Mouse (Mus musculus): ENCODE data around the gene Marveld1.

Marveld1 gene

DNA sequence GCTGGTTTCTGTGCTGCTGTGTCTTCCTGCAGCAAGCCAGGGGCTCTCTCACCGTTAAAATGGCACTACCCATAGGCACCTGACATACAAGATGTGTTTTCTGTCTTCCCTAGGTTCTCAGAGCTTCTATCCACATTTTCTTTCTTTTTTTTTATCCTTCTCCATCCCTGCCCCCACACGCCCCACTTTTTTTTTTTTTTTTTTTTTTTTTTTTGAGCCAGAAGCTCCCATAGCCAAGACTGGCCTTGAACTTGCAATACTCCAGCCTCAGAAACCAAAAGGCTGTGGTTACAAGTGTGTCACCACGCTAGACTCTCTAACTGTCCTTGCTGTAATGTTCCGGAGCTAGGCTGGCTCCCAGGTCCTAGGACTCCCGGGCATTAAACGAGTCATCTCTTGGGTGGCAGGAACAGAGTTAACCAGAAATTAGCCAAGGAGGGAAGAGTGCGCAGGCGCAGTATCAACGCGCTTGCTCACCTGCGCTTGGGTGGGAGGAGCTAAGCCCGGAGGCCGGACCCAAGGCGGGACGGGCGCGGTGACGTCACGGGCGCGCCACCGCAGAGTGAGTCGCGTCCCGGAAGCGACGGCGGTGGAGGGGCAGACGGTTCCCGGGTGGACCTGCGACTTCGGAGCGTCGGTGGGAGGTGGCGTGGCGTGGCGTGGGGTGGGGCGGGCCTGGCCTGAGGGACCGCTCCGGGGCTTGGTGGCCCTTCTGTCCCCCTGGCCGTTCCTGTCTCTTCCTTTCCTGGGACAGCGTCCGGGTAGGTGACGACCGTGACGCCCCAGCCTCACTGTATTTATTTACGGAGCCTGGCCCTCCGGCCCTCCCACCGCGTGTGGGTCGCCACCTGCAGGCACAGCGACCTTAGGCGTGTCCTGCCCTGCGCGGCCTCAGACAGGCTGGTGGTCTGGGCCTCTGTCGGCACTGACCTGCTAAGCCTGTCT lies 23.1 kb downstream of the Marveld1 start:
- peak; percentile 94 to 97 for DNase-seq (ENCODE audit: low spot score in 2 of 2)

DNA sequence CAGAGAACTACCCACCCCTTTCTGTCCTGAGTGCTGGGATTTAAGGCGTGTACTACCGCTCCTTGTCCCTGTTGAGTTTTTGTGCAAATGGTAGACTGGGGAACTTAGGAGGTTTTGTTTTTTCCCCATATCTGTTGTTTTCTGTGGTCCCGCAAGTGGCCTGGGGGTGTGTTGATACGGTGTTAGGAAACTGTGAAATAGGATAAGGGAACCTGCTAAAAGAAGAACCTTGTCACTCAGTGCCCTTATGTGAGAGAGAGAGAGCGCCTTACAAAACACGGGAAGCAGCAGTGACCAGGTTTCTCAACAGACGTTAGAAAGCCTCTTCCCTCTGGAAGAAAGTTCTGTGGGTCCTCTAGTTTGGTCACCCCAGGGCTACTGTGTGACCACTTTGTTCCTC lies 29.6 kb downstream of the Marveld1 start:
- DNase-seq (ENCODE audit: low spot score in 2 of 2) = no peak

DNA sequence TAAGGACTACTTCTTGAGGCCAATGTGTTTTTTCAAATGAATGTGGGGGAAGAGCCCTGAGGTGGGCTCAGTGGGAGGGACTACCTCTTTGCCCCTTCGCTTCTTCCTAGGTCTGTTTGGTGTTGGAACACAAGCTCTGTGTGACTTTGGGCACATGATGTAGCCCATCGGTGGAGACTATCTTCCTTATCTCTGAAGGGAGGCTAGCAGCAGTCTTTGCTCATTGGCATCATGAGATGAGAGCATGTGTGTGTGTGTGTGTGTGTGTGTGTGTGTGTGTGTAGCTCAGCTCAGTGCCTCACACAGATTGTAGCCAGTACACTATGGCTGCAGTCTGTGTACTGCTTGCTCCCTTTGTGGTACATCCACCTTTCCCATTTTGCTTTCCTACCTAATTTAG lies 30.3 kb downstream of the Marveld1 start:
- no peak for DNase-seq (ENCODE audit: low spot score in 2 of 2)

DNA sequence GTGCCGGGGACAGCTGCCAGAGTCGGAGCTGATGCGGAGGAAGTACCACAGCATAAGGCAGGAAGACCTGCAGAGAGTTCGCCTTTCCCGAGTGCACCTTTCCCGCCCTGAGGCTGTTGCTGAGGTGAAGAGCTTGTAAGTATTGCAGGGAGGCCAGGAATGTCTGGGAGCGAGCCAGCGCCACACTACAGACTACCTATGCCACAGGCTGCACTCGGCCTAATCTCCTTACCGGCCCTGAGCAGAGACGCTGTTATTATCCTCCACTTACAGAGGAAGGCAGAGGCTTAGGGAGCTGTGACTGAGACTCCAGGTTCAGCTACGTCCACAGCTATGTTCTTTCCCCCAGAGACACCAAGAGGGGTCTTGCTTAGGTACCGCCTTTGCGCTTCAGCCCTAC lies 32.2 kb downstream of the Marveld1 start:
- DNase-seq (ENCODE audit: low spot score in 2 of 2) = no peak

DNA sequence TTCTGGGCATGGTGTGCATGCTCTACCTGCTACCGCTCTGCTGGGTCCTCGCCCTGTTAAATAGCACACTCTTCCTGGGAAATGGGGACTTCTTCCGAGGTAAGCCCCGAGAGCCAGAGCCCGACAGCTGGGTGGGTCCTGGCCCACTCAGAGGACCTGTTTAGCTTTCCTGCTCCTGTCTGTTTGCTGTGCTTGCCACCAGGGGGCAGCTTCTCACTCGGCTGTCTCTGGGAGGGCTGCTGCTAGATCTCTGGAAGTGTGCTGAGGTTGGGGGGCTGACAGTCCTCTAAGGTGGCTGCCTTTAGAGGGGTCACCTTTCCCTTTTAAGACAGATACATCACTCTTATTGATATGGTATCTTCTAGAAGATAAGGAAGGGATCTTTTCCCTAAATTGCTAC lies 35.5 kb downstream of the Marveld1 start:
- no peak for DNase-seq (ENCODE audit: low spot score in 2 of 2)

DNA sequence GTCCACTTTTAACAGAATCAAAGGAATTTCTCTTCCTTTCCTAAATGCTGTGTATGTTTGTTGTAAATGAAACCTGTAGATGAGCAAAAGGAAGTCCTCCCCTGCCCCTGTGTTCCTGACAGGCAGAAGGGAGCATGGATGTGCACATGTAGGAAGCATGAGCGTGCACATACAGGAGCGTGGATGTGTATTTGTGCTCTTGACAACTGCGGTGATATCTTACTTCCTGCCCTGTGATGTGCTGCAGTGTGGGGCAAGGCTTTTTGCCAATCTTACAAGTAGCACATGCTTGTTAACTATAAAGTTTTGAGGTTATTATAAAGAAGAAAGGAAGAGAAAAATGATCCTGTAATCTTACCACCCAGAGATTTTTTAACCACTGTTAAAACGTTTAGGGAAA lies 42.5 kb downstream of the Marveld1 start:
- DNase-seq (ENCODE audit: low spot score in 2 of 2) = no peak

DNA sequence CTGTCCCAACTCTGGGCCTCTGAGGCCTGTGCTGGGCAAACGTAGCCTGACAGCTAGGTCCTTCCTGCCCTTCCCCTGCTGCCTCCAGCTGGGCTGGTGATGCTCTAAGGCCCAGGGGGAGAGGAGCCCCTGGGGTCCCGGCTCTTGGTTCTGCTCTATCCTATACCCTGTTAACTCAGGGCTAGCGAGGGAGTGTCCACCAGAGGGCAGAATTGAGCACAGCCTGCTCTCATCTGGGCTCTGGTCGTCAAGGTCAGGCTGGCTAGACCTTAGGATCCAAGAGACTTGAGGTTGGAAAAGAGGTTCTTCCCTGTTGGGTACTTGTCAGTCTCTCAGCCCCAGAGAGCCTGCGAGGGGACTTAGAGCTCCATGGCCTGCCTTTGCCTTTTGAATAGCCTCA lies 43.3 kb downstream of the Marveld1 start:
- DNase-seq (ENCODE audit: low spot score in 2 of 2) = peak; percentile 42 to 85

DNA sequence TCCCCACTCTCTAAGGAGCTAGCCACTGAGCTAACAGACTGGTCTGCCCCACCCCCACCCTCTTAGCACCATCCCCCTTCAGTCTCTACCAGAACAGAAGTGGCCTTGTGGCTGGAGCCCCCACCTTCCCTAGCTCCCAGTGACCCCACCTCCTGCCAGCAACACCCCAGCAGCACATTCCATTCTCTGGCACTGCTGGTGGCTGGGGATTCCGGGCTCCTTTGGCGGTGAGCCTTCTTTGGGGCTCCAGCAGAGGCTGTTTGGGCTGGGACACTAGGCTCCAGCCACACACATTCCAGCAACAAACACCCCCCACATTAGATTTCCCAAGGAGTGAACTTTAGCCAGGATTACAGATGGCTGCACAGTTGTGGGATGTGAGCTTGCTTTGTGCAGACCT lies 46.1 kb downstream of the Marveld1 start:
- no peak for DNase-seq (ENCODE audit: low spot score in 2 of 2)

DNA sequence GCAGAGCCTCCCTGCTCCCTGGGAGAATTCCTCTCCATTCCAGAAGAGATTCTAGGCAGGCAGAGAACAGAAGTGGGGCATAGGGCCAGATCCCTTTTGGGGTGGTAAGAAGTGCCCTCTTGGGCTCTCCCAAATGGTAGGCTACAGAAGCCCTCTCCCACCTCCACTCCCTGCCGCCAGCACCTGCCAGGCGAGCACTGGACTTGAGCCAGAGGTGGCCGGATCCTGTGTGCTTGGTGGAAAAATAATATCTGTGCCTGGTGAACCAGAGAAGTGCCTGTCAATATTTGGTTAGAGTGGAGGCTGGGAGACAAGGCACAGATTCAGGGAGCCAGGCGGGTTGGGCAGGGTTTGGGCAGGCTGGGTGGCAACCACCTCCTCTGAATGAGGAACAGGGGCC lies 49.2 kb downstream of the Marveld1 start:
- DNase-seq (ENCODE audit: low spot score in 2 of 2) = no peak

DNA sequence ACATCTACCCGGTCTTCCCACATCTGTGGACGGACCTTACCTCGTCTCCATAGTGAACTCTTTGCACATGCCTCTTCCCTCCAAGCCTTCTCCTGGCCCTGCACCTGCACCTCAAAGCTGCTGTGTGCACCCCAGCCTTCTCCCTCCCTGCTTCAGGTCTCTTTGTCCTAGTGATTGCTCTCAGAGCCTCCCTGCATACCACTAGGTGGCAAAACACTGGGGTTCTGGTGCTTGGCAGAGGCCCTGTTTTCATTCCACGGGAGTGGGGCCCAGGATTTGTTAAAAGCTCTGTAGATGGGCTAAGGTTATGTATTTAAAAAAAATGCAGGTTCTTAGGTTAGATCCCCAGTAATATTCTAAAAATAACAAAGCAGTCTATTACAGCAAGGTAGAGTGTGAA lies 49.9 kb downstream of the Marveld1 start:
- DNase-seq (ENCODE audit: low spot score in 2 of 2) = no peak

DNA sequence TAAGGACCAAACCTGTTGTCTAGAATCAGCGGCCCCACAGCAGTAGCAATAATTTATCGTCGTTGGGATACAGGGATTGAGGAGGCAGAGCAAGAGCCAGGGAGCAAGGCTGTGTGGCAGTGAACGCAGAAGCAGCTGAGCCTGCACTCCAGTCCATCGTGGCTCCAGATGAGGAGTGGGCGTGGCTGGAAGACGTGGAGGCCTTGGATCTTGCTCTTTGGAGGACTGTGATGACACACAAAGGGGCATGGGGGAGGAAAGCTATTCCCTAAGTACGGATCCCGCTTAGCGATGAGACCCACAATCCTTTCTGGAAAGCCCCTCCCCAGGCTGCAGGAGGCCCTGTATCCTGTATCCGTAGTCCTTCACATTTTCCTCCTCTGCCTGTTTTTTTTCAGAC lies 50.8 kb downstream of the Marveld1 start:
- DNase-seq (ENCODE audit: low spot score in 2 of 2) = no peak

Data from spleen, postnatal 4 days (tissue).